Mouse (Mus musculus): ENCODE data around the gene Scube3. TPM values are rescaled to one million over a fixed set of nuclear protein-coding genes. Genes with fewer than 3 reads are reported as not detected.

Scube3 gene
- polyA plus RNA-seq, 1 experiment from 2014 or later, result 0.76 TPM

- H3K36me3 ChIP-seq, result no peaks in the 10 kb centered on the region
- 2% methylated on average over 46 of the region's 46 CpGs for WGBS
- H3K9me3 ChIP-seq (replicated peaks), result no peaks in the 10 kb centered on the region
- H3K4me2 ChIP-seq, result peak overlapping the region; percentile 95
- peak; percentile 88 for ATAC-seq (replicated peaks; ENCODE audit: insufficient number of reproducible peaks, insufficient read depth, low FRiP score, low read depth)
- peaks cover 24% of the 10 kb centered on the region for H3K4me1 ChIP-seq (replicated peaks)
- H3K9ac ChIP-seq, result peak overlapping the region; percentile 61
- no peaks in the 10 kb centered on the region for H3K27me3 ChIP-seq
- H3K27ac ChIP-seq, result peak overlapping the region; percentile 64
- H3K4me3 ChIP-seq, result peak overlapping the region; percentile 60
These were observed 81.8 kb downstream of the Scube3 start for GRCm38 (mm10) chr17:28223561-28224391.

Other genes starting within 250 kb of the Scube3 start
- 8.5 and 12.6 TPM in 2 replicates for gene Anks1, start 232.8 kb upstream of the Scube3 start, polyA plus RNA-seq (2015; fragmentation: Nextera tagmentation; extraction: Ambion mirVana)
- gene Taf11, start 232.3 kb upstream of the Scube3 start, polyA plus RNA-seq (2015; fragmentation: Nextera tagmentation; extraction: Ambion mirVana), result 42.7 and 46.4 TPM in 2 replicates
- 0.34 and 0.80 TPM in 2 replicates for gene Tcp11, start 61.5 kb upstream of the Scube3 start, polyA plus RNA-seq (2015; fragmentation: Nextera tagmentation; extraction: Ambion mirVana)
- gene Zfp523, start 35.0 kb downstream of the Scube3 start, polyA plus RNA-seq (2015; fragmentation: Nextera tagmentation; extraction: Ambion mirVana), result 17.3 and 25.3 TPM in 2 replicates
- 4.2 and 12.0 TPM in 2 replicates for gene Def6, start 65.6 kb downstream of the Scube3 start, polyA plus RNA-seq (2015; fragmentation: Nextera tagmentation; extraction: Ambion mirVana)
- 1.1 and 1.4 TPM in 2 replicates for gene Ppard, start 90.6 kb downstream of the Scube3 start, polyA plus RNA-seq (2015; fragmentation: Nextera tagmentation; extraction: Ambion mirVana)
- 18.8 and 25.3 TPM in 2 replicates for gene Fance, start 171.4 kb downstream of the Scube3 start, polyA plus RNA-seq (2015; fragmentation: Nextera tagmentation; extraction: Ambion mirVana)
- gene Rpl10a, start 186.3 kb downstream of the Scube3 start, polyA plus RNA-seq (2015; fragmentation: Nextera tagmentation; extraction: Ambion mirVana), result 305 and 312 TPM in 2 replicates
- gene Tead3, start 208.7 kb downstream of the Scube3 start, polyA plus RNA-seq (2015; fragmentation: Nextera tagmentation; extraction: Ambion mirVana), result 5.3 and 6.6 TPM in 2 replicates
- 2.6 and 4.3 TPM in 2 replicates for gene Tulp1, start 223.1 kb downstream of the Scube3 start, polyA plus RNA-seq (2015; fragmentation: Nextera tagmentation; extraction: Ambion mirVana)

All from heart, embryonic 15.5 days (tissue).